Mouse (Mus musculus) kidney, postnatal 0 days (tissue): Measurements from ENCODE around the gene Gm13539. TPM values are rescaled to one million over a fixed set of nuclear protein-coding genes. Genes with fewer than 3 reads are reported as not detected.
A peak's percentile ranks its signal among the peaks of the same experiment; 100 is the strongest.
"Not testable (repeated sequence)": the region's sequence is repeated elsewhere in the genome, so short reads cannot be mapped to it uniquely, and the experiment has no call there.

Source experiments
- ATAC-seq: fragments of 200-750 bp; cut with Nextera tagmentation; replicated peaks from 2 replicates; pipeline ENCODE4 v1.8.0; 2017; ENCODE audit warnings: low read depth, moderate number of reproducible peaks, moderate TSS enrichment, moderate library complexity; ENCODE audit not compliant: low FRiP score
- DNase-seq: peaks from one replicate; pipeline ENCODE4 v3.0.0-alpha.2; 2016; ENCODE audit warnings: low spot score
- H3K27ac ChIP-seq: fragments of 300-500 bp; sonication (generic); 2 replicates; pipeline ENCODE4 v1.5.1; 2014; ENCODE audit warnings: mild to moderate bottlenecking
- H3K27me3 ChIP-seq: fragments of 300-500 bp; sonication (generic); 2 replicates; pipeline ENCODE4 v1.6.1; 2014; ENCODE audit warnings: low read length, mixed read lengths; ENCODE audit not compliant: insufficient read depth
- H3K36me3 ChIP-seq: fragments of 300-500 bp; sonication (generic); 2 replicates; pipeline ENCODE4 v1.6.1; 2014; ENCODE audit warnings: low read length, mixed read lengths; ENCODE audit not compliant: insufficient read depth
- H3K4me1 ChIP-seq: fragments of 300-500 bp; sonication (generic); replicated peaks from 2 replicates; pipeline ENCODE4 v1.6.1; 2014; ENCODE audit warnings: antibody characterized with exemption, low read length, mixed read lengths; ENCODE audit not compliant: insufficient read depth
- H3K4me2 ChIP-seq: fragments of 300-500 bp; sonication (generic); 2 replicates; pipeline ENCODE4 v1.6.1; 2014; ENCODE audit warnings: mild to moderate bottlenecking, low read length, moderate library complexity, mixed read lengths
- H3K4me3 ChIP-seq: fragments of 300-500 bp; sonication (generic); replicated peaks from 2 replicates; pipeline ENCODE4 v1.5.1; 2014; ENCODE audit warnings: low read depth, low read length
- H3K9ac ChIP-seq: fragments of 300-500 bp; sonication (generic); 2 replicates; pipeline ENCODE4 v1.6.1; 2014; ENCODE audit warnings: low read depth, low read length
- H3K9me3 ChIP-seq: fragments of 300-500 bp; sonication (generic); replicated peaks from 2 replicates; pipeline ENCODE4 v1.6.1; 2016; ENCODE audit warnings: low read length, inconsistent platforms, mixed read lengths
- CTCF ChIP-seq: IDR thresholded peaks from 2 replicates; pipeline ENCODE4 v1.5.1; 2016; ENCODE audit warnings: antibody characterized with exemption, low read depth, mild to moderate bottlenecking, moderate library complexity
- WGBS: fragments of 180-500 bp; shearing (Covaris S2); extraction: QIAGEN DNeasy Blood & Tissue Kit; methylation state at CpG from one replicate; pipeline ENCODE4 v1.1.7; 2014; 5-methylcytosine and 5-hydroxymethylcytosine counted together
- polyA plus RNA-seq: library from polyadenylated mRNA; unstranded; fragments of >200 nt; fragmentation: Nextera tagmentation; extraction: Ambion mirVana; gene quantifications from 2 replicates; pipeline ENCODE4 v1.2.1, GENCODE M21; 2015

Gm13539 gene
- not detected in 2 replicates for polyA plus RNA-seq

DNA sequence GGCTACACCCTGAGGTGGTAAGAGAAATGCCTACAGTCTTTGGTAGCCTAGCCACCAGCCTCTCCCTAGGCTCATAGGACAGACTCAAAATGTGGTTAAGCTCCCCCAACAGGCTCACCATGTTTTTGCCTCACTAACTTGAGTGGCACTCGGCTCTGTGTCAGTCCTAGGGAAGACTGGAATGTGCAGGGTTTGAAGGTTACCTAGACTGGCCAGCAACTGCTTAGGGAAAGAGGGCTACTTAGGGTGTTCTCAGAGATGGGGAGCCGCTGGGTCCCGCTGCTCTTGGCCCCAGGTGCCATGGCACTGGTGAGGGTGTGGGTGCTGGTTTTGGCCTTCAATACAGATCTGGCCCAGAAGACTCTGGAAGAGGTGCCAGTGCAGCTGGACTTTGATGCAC, at the start of gene Gm13539:
TSS of gene Gm13539 (plus strand) at position 301 of the 400 bp plus-strand sequence.
- no peaks in the 10 kb centered on the region for H3K4me1 ChIP-seq
- no peak for DNase-seq
- TF ChIP-seq CTCF, result no peak
- no peak within 1 kb of the TSS for H3K4me2 ChIP-seq
- no peak within 1 kb of the TSS for H3K27ac ChIP-seq
- no peak within 1 kb of the TSS for H3K9ac ChIP-seq
- 91% methylated on average over 3 of the region's 3 CpGs for WGBS
- no peak within 1 kb of the TSS for H3K4me3 ChIP-seq
- H3K9me3 ChIP-seq, result no peaks in the 10 kb centered on the region
- no peaks in the 10 kb centered on the region for H3K27me3 ChIP-seq
- no peak for ATAC-seq
- H3K36me3 ChIP-seq, result no peaks in the 10 kb centered on the region

DNA sequence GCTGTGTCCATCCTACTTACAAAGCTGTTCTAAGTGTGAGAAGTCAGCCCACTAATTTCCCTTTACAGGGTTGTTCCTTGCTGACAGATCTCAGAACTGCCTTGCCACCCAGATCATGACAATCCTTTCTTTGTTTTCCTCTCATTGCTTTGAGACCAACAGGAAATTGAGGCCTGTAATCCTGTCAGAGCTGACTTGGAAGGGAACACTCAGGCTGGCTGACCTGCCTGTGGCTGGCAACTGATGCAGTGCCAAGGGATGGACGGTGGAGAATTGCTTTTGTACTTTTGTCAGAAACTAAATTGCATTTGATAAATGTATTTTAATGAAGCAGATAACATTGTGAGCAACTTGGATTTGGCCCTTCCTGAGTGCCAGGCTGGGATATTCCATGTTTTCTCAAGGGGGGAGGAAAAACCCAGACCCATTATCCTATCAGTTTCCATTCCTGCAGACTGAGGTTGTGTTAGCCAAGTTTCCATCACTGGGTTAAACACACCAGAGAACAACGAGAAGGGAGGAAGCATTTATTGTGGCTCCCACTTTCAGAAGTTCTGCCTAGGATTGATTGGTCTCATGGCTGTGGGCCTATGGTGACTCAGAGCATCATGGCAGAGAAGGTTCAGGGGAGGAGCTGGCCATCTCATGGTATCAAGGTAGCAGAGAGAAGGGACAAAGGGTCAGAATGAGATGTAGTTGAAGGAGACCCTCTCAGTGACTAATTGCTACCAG, 48.7 kb upstream of the Gm13539 start:
- Histone ChIP-seq H3K27ac (no peak overlapping the region), H3K9me3 (no peaks in the 10 kb centered on the region), H3K36me3 (no peaks in the 10 kb centered on the region), H3K4me3 (no peak overlapping the region), H3K27me3 (no peaks in the 10 kb centered on the region), H3K4me2 (no peak overlapping the region), H3K9ac (no peak overlapping the region), H3K4me1 (no peaks in the 10 kb centered on the region)
- ATAC-seq (no peak), DNase-seq (no peak)
- TF ChIP-seq CTCF, result no peak
- 10% methylated on average over 2 of the region's 2 CpGs for WGBS

DNA sequence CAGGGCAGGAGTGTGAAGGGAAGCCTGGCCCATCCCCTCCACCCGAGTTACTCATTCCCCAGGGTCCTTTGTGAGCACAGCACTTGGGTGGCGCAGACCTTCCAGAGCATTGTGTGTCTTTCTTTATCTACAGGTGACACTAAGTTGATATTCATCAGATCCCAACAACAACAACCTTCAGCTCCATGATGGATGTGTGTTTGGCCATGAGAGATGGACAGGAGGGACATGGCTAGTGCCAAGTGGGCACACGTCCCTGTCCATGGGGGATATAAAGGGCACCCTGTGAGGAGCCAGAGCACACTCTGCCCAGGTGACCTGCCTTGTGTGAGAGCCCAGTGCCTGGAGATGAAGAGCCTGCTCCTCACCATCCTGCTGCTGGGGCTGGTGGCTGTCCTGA, 45.3 kb upstream of the Gm13539 start, which contains the start of gene Obp2b:
TSS of gene Obp2b (plus strand) at position 301 of the 400 bp plus-strand sequence.
- H3K27ac ChIP-seq, H3K4me3 ChIP-seq, H3K4me2 ChIP-seq, H3K9ac ChIP-seq, H3K9me3 ChIP-seq, H3K27me3 ChIP-seq, ATAC-seq, H3K36me3 ChIP-seq, H3K4me1 ChIP-seq, DNase-seq: not testable (repeated sequence)
- 82% methylated on average over 3 of the region's 3 CpGs for WGBS

DNA sequence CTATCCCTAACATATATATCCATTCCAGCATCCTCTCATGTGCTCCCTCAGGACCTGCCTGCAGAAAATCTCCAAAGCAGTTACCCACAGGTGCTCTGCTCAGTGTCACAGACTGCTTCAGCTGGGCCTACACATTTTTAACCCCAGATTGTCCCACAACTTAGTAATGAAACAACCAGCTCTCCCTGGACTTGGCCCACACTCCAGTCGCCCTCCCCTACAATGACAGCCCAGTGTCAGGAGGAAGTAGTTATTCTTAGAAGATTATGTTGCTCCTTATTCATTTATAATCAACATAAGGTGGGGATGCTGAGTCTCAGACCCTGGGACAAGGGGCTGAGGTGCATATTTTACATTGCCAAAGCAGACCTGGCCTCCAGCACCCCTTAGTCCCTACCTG, 40.4 kb upstream of the Gm13539 start:
- H3K4me3 ChIP-seq, result no peak overlapping the region
- DNase-seq, result no peak
- whole genome bisulfite sequencing, result 70% methylated on average over 1 of the region's 1 CpGs
- no peak overlapping the region for H3K9ac ChIP-seq
- ATAC-seq, result no peak
- no peak for TF ChIP-seq CTCF
- no peak overlapping the region for H3K27ac ChIP-seq
- H3K4me2 ChIP-seq, result no peak overlapping the region
- no peaks in the 10 kb centered on the region for H3K4me1 ChIP-seq
- H3K36me3 ChIP-seq, result no peaks in the 10 kb centered on the region
- H3K27me3 ChIP-seq, result no peaks in the 10 kb centered on the region
- H3K9me3 ChIP-seq, result no peaks in the 10 kb centered on the region

DNA sequence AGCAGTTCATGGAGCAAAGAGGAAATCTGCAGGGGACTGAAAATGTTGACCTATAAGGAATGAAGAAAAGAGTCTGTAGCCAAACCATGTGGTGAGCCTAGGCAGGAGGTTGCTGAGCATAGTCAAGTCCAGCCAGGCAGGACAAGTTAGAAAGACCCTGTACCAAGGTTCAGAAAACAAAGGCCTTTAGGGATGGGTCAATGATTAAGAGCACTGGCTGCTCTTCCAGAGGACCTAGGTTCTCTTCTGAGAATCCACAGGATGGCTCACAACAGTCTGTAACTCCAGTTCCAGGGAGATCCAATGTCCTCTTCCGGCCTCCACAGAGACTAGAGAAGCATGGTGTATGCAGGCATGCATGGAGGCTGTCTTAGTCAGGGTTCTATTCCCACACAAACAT, 27.9 kb upstream of the Gm13539 start:
- no peak for TF ChIP-seq CTCF
- Histone ChIP-seq H3K36me3 (no peaks in the 10 kb centered on the region), H3K4me3 (no peak overlapping the region), H3K9ac (no peak overlapping the region), H3K27ac (no peak overlapping the region), H3K9me3 (no peaks in the 10 kb centered on the region), H3K27me3 (no peaks in the 10 kb centered on the region), H3K4me2 (no peak overlapping the region), H3K4me1 (no peaks in the 10 kb centered on the region)
- WGBS, result 77% methylated on average over 1 of the region's 1 CpGs
- ATAC-seq (no peak), DNase-seq (no peak)

DNA sequence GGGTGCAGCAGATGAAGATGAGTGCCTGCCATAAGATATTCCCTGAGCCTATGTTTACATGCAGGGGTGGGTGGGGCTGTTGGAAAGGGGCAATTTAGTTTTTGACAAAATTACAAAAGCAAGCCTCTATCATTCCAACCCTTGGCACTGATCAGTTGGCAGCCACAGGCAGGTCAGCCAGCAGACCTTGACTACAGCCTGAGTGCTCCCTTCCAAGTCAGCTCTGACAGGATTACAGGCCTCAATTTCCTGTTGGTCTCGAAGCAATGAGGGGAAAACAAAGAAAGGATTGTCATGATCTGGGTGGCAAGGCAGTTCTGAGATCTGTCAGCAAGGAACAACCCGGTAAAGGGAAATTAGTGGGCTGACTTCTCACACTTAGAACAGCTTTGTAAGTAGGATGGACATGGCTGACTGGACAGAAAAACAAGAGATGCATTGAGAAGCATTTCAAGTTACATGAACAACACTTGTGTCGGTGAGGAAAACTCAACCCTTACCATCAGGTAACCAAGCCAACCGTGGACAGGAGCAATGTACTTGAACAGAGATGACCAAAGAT, 23.9 kb upstream of the Gm13539 start:
- peak overlapping the region; percentile 13; the same call in 1 of the 2 replicates for H3K27ac ChIP-seq
- no peaks in the 10 kb centered on the region for H3K9me3 ChIP-seq
- H3K36me3 ChIP-seq, result no peaks in the 10 kb centered on the region
- no peaks in the 10 kb centered on the region for H3K4me1 ChIP-seq
- H3K4me3 ChIP-seq, result no peak overlapping the region
- DNase-seq (peak; percentile 38), ATAC-seq (no peak; the same call in 1 of the 2 replicates)
- TF ChIP-seq CTCF, result no peak
- 22% methylated on average over 4 of the region's 4 CpGs for WGBS
- no peak overlapping the region for H3K9ac ChIP-seq
- H3K4me2 ChIP-seq, result no peak overlapping the region
- no peaks in the 10 kb centered on the region for H3K27me3 ChIP-seq
